Mouse (Mus musculus) heart, adult 2 months (tissue): ENCODE data around the gene Cavin1. TPM values are rescaled to one million over a fixed set of nuclear protein-coding genes. Genes with fewer than 3 reads are reported as not detected.

ENCODE experiments used
- DNase-seq, 2 experiments: peaks; one replicate each; pipeline ENCODE4 v3.0.0; 2021
- H3K27ac ChIP-seq: fragments of 200-600 bp; 2 replicates; pipeline ENCODE4 v1.8.1; 2022
- H3K27me3 ChIP-seq: fragments of 200-500 bp; 2 replicates; pipeline ENCODE4 v1.6.1; 2012; ENCODE audit warnings: mild to moderate bottlenecking, low read length, inconsistent platforms, mixed read lengths; ENCODE audit not compliant: control insufficient read depth, insufficient read depth
- H3K36me3 ChIP-seq: fragments of 200-500 bp; 2 replicates; pipeline ENCODE4 v1.6.1; 2012; ENCODE audit warnings: low read length, inconsistent platforms; ENCODE audit not compliant: control insufficient read depth, insufficient read depth
- H3K4me1 ChIP-seq: fragments of 200-500 bp; 2 replicates; pipeline ENCODE4 v1.6.1; 2011; ENCODE audit warnings: low read length; ENCODE audit not compliant: control insufficient read depth, insufficient read depth
- H3K4me3 ChIP-seq: fragments of 200-600 bp; 2 replicates; pipeline ENCODE4 v1.8.1; 2022
- H3K79me2 ChIP-seq: fragments of 200-500 bp; replicated peaks from 2 replicates; pipeline ENCODE4 v1.6.1; 2012; ENCODE audit warnings: mild to moderate bottlenecking, inconsistent platforms, low read length, moderate library complexity, mixed read lengths; ENCODE audit not compliant: control insufficient read depth, insufficient read depth
- H3K9ac ChIP-seq: fragments of 200-500 bp; 2 replicates; pipeline ENCODE4 v1.6.1; 2012; ENCODE audit warnings: low read depth, mild to moderate bottlenecking, control low read depth, inconsistent platforms, low read length, mixed read lengths
- CTCF ChIP-seq: fragments of 200-600 bp; IDR thresholded peaks from 2 replicates; pipeline ENCODE4 v1.8.1; 2022; ENCODE audit warnings: antibody characterized with exemption, mild to moderate bottlenecking, moderate library complexity
- EP300 ChIP-seq: fragments of 200-500 bp; IDR thresholded peaks from 2 replicates; pipeline ENCODE4 v1.6.1; 2011; ENCODE audit warnings: low read depth, low read length, control low read depth; ENCODE audit not compliant: insufficient read depth
- POLR2A ChIP-seq: fragments of 200-500 bp; IDR thresholded peaks from 2 replicates; pipeline ENCODE4 v1.6.1; 2011; ENCODE audit warnings: mild to moderate bottlenecking, low read depth, low read length, control low read depth; ENCODE audit not compliant: insufficient read depth
- WGBS: fragments of 180-500 bp; shearing (Covaris S2); methylation state at CpG from one replicate; pipeline ENCODE4 v1.1.7; 2018; 5-methylcytosine and 5-hydroxymethylcytosine counted together
- intact Hi-C: fragments of 180-260 bp; cut with DNase I; formaldehyde crosslinking; loops from one replicate; pipeline ENCODE4 v1.15.1; 2025
- polyA plus RNA-seq: library from polyadenylated mRNA; depleted of rRNA; stranded (reverse); fragments of >200 nt; gene quantifications from 2 replicates; pipeline ENCODE4 v1.2.3, GENCODE M21; 2012
- total RNA-seq, 2 experiments: library from RNA; stranded (reverse); gene quantifications; 2 replicates each; pipeline ENCODE4 v1.2.3; 2021

Gene Cavin1
- total and polyA plus RNA-seq, 3 experiments: 114 to 225 (median 219) TPM

DNA sequence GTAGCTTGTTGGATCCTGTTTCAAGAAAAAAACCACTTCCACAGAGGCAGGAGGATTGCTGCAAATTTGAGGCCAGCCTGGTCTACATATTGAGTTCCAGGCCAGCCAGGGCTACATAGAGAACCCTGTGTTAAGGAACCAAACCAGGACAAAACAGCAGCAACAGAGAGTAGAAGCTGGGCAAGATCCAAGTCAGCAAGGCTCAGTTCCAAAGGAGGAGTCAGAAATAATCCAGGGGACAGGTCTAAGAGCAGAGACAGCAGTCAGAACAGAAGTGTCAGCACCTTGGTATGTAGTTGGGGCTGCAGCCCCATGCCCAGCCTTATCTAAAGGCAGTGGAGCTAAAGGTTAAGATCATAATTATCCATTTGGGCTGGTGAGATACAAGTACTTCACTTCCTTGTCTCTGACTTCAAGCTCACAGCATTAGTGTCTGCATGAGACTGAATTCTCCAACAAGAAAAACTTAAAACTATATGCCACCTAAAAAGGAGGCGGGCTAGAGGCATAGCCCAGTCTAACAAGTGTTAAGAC is 46.2 kb downstream of the Cavin1 start:
- TF ChIP-seq EP300 (no peak), CTCF (no peak), POLR2A (no peak)
- H3K9ac ChIP-seq: no peak overlapping the region

DNA sequence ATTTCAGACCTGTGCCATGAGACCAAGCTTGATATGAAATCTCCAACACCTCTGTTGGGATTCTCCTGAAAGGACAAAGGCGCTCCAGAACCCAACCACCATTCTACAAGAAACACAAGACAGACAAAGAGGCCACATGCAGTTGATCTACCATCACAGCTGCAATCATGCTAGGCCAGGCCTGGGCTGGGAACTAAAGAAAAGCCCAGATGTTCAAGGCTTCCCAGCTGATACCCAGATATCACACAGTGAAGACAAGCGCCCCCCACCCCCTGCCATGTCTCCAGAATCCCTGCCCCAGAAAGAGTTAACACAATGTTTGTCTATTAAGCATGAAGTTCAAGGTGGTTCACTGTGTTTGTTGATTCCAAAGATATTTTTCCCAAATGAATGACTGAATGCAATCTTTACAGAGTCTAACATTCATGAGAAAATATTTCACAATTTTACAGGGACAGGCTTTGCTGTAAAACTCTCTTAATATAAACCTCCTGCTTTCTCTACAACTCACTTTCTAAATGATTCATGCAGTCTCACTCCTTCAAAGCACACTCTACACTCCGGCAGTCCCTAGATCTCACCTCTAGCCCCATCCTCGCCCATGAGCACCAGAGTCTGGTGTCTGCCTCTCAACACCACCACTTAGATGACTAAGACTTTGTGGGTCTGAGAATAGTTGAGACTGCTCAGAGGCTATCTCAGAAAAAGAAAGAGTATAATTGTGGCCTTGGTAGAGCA is 49.6 kb downstream of the Cavin1 start:
- no peak overlapping the region for H3K9ac ChIP-seq
- H3K27ac ChIP-seq: no peak overlapping the region
- WGBS: 92% methylated on average over 4 of the region's 4 CpGs
- intact Hi-C loops: no loop called here
- H3K79me2 ChIP-seq: peaks cover 13% of the 10 kb centered on the region
- TF ChIP-seq EP300 (no peak), POLR2A (no peak), CTCF (no peak)
- no peaks in the 10 kb centered on the region for H3K36me3 ChIP-seq
- no peaks in the 10 kb centered on the region for H3K27me3 ChIP-seq
- no peaks in the 10 kb centered on the region; the same call in 1 of the 2 replicates for H3K4me1 ChIP-seq
- H3K4me3 ChIP-seq: no peak overlapping the region
- DNase-seq: no peak

More for the DNA sequence above, 46.2 kb downstream of the Cavin1 start:
- Histone ChIP-seq H3K36me3 (peaks cover 2% of the 10 kb centered on the region), H3K4me1 (peaks cover under 1% of the 10 kb centered on the region; the same call in 1 of the 2 replicates), H3K27me3 (no peaks in the 10 kb centered on the region), H3K4me3 (no peak overlapping the region), H3K79me2 (peaks cover 10% of the 10 kb centered on the region), H3K27ac (peak overlapping the region; percentile 16; the same call in 1 of the 2 replicates)
- 100% methylated on average over 1 of the region's 1 CpGs for WGBS
- intact Hi-C loops: no loop called here
- no peak for DNase-seq

DNA sequence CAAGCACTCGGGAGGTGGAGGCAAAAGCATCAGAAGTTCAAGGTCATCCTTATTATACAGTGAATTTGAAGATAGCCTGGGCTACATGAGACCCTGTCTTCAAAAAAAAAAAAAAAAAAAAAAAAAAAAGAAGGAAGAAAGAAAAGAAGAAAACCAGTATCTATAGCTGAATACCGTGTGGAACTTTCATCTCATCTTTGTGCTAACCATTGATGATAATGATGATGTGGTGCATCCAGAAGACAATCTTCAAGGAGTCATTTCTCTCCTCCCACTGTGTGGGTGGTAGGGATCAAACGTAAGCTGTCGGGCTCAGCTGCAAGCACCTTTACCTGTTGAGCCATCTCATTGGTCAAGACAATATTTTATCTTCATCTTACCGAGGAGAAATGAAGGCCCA is 52.7 kb downstream of the Cavin1 start:
- peaks cover 9% of the 10 kb centered on the region for H3K36me3 ChIP-seq
- no peak overlapping the region for H3K4me3 ChIP-seq
- WGBS: 86% methylated on average over 5 of the region's 5 CpGs
- no peak for DNase-seq
- H3K27ac ChIP-seq: no peak overlapping the region
- no peak overlapping the region for H3K9ac ChIP-seq
- H3K27me3 ChIP-seq: no peaks in the 10 kb centered on the region
- TF ChIP-seq POLR2A: no peak
- no peak for TF ChIP-seq CTCF
- TF ChIP-seq EP300: no peak
- intact Hi-C loops: no loop called here
- H3K4me1 ChIP-seq: peaks cover 8% of the 10 kb centered on the region
- H3K79me2 ChIP-seq: peaks cover 12% of the 10 kb centered on the region

DNA sequence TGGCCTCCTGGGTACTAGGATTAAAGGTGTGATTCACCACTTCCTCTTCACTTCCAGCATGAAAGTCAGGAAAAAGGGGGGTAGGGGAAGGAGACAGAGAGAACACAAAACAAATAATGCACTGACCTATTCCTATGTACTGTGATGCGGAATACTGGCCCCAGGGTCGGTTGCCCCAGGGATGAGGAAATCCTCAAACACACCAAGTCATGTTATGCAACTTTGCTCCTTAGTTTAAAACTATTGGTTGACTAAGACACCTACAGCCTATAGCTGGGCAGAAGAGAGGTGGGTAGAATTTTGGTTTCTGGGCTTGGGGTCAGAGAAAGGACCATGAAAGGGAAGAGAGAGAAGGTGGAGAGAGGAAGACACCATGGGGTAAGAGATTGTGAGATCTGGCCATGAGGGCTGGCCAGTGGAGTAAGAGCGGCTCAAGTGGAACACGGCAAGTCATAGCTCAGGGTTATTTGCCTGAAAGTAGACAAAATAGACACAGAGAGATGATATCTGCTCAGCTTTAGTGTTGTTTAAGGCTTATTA is 54.2 kb downstream of the Cavin1 start:
- no peak for DNase-seq
- H3K27ac ChIP-seq: no peak overlapping the region
- intact Hi-C loops: no loop called here
- WGBS: 81% methylated on average over 4 of the region's 4 CpGs
- no peak overlapping the region for H3K4me3 ChIP-seq
- no peaks in the 10 kb centered on the region for H3K27me3 ChIP-seq
- peaks cover 8% of the 10 kb centered on the region for H3K79me2 ChIP-seq
- TF ChIP-seq EP300 (no peak), CTCF (no peak), POLR2A (no peak)
- H3K36me3 ChIP-seq: peaks cover 11% of the 10 kb centered on the region
- no peak overlapping the region for H3K9ac ChIP-seq
- H3K4me1 ChIP-seq: peaks cover 12% of the 10 kb centered on the region

DNA sequence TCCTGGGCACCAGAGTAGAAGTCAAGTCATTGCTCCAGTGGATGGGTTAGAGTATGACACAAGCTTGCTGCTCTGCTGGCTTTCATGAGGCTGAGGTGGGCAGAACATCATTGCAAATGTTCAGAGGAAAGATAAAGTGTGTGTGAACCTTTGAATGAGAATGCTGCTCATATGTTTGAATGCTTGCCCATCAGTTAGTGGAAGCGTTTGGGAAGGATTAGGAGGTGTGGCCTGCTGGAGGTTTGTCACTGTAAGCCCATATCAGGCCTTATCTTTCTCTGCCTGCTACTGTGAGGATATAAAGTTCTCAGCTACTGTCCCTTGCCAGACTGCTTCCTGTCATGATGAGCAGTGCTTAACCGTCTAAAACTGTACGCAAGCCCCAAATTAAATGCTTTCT is 55.6 kb downstream of the Cavin1 start:
- TF ChIP-seq EP300: no peak
- no peak for TF ChIP-seq CTCF
- no peak for TF ChIP-seq POLR2A
- H3K27ac ChIP-seq: no peak overlapping the region
- 49% methylated on average over 3 of the region's 3 CpGs for WGBS
- peaks cover 11% of the 10 kb centered on the region for H3K36me3 ChIP-seq
- peaks cover 7% of the 10 kb centered on the region for H3K79me2 ChIP-seq
- no peak for DNase-seq
- no peak overlapping the region for H3K4me3 ChIP-seq
- H3K9ac ChIP-seq: no peak overlapping the region
- H3K27me3 ChIP-seq: no peaks in the 10 kb centered on the region
- intact Hi-C loops: no loop called here
- H3K4me1 ChIP-seq: peaks cover 12% of the 10 kb centered on the region

DNA sequence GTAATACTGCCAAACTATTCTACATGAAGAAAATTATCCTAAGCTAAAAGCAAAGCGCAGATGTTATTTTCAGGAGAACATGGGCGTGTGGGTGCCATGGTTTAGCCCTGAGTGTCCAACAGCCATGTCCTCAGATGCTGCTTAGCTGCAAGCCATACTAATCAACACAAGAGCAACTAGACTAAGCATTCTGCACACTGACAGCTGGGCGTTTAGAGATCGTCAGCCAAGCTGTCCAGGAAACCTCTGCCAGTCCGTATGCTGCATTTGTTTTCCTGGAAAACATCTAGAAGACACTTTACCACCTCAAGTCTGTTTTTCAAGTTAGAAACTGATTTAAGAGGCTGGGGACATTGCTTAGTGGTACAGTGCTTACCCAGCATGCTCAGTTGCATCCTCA is 56.3 kb downstream of the Cavin1 start:
- Histone ChIP-seq H3K27me3 (no peaks in the 10 kb centered on the region), H3K4me3 (no peak overlapping the region), H3K79me2 (peaks cover 7% of the 10 kb centered on the region), H3K9ac (no peak overlapping the region), H3K4me1 (peaks cover 12% of the 10 kb centered on the region), H3K27ac (no peak overlapping the region), H3K36me3 (peaks cover 11% of the 10 kb centered on the region)
- TF ChIP-seq EP300 (no peak), POLR2A (no peak), CTCF (no peak)
- intact Hi-C loops: no loop called here
- 45% methylated on average over 5 of the region's 5 CpGs for WGBS
- DNase-seq: no peak
